Mouse (Mus musculus) heart, embryonic 13.5 days (tissue): ENCODE data around the gene Dhh. TPM values are rescaled to one million over a fixed set of nuclear protein-coding genes. Genes with fewer than 3 reads are reported as not detected.

Experiments used
- ATAC-seq: fragments of 200-750 bp; cut with Nextera tagmentation; 2 replicates; pipeline ENCODE4 v1.8.0; 2017; ENCODE audit warnings: moderate TSS enrichment; ENCODE audit not compliant: insufficient number of reproducible peaks, low FRiP score, low TSS enrichment; ENCODE audit errors: extremely low read depth
- H3K27ac ChIP-seq: fragments of 300-500 bp; sonication (generic); replicated peaks from 2 replicates; pipeline ENCODE4 v1.5.1; 2015; ENCODE audit warnings: moderate library complexity, mild to moderate bottlenecking, inconsistent platforms
- H3K27me3 ChIP-seq: fragments of 300-500 bp; sonication (generic); replicated peaks from 2 replicates; pipeline ENCODE4 v1.6.1; 2015; ENCODE audit warnings: mild to moderate bottlenecking, inconsistent platforms
- H3K36me3 ChIP-seq: fragments of 300-500 bp; sonication (generic); 2 replicates; pipeline ENCODE4 v1.6.1; 2015; ENCODE audit warnings: mild to moderate bottlenecking, inconsistent platforms
- H3K4me1 ChIP-seq: fragments of 300-500 bp; sonication (generic); 2 replicates; pipeline ENCODE4 v1.6.1; 2015; ENCODE audit warnings: inconsistent platforms
- H3K4me2 ChIP-seq: fragments of 300-500 bp; sonication (generic); 2 replicates; pipeline ENCODE4 v1.6.1; 2015; ENCODE audit warnings: inconsistent platforms, mild to moderate bottlenecking, moderate library complexity
- H3K4me3 ChIP-seq: fragments of 300-500 bp; sonication (generic); 2 replicates; pipeline ENCODE4 v1.5.1; 2015; ENCODE audit warnings: moderate library complexity, mild to moderate bottlenecking, inconsistent platforms
- H3K9ac ChIP-seq: fragments of 300-500 bp; sonication (generic); 2 replicates; pipeline ENCODE4 v1.6.1; 2015; ENCODE audit warnings: inconsistent platforms, mild to moderate bottlenecking, moderate library complexity
- H3K9me3 ChIP-seq: fragments of 300-500 bp; sonication (generic); 2 replicates; pipeline ENCODE4 v1.6.1; 2016; ENCODE audit warnings: inconsistent platforms
- WGBS: fragments of 180-500 bp; shearing (Covaris S2); methylation state at CpG from one replicate; pipeline ENCODE4 v1.1.7; 2015; ENCODE audit warnings: mixed read lengths; 5-methylcytosine and 5-hydroxymethylcytosine counted together
- polyA plus RNA-seq: library from polyadenylated mRNA; unstranded; fragments of >200 nt; fragmentation: Nextera tagmentation; extraction: Ambion mirVana; gene quantifications from 2 replicates; pipeline ENCODE4 v1.2.1, GENCODE M21; 2015

Dhh gene
- polyA plus RNA-seq, 1 experiment from 2014 or later: 2.1 TPM

DNA sequence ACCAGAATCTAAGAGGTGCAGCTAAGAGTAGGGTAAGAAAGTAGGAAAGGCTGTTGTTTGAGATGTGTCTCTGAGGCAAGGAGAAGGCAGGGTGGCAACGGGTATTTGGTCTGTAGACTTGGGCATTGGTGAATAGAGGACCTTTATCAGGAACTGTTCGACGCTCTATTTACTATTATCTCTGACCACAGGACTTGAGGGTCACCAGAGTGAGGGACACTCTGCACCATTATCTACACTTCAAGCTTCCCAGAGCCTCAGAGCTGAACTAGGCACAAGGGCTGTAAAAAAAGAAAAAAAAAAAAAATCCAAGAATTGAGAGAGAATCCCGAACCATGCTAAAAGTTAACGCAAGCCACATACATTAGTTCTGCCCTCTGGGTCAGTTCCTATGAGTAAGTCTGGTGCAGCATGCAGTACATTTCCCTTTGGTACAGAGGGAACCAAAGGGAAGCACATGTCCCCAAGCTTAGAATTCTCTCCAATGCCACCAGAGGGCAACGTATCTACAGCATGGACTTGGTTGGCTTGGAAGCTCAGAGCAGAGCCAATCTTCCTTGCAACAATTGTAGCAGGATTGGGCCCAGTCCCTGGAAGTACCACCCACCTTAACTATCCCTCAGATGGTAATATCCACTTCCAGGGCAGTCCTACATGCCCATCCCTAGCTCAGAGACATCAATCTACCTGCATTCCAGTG, 6.3 kb downstream of the Dhh start:
- no peak for ATAC-seq
- Histone ChIP-seq H3K4me1 (peaks cover 44% of the 10 kb centered on the region), H3K27ac (no peak overlapping the region), H3K9ac (0 out of 2 replicates have a peak overlapping the region, but pooled peaks have one; percentile 54), H3K27me3 (peaks cover 57% of the 10 kb centered on the region), H3K36me3 (no peaks in the 10 kb centered on the region), H3K4me3 (no peak overlapping the region), H3K4me2 (peak overlapping the region; percentile 59; the same call in 1 of the 2 replicates), H3K9me3 (no peaks in the 10 kb centered on the region)
- 26% methylated on average over 6 of the region's 6 CpGs for WGBS

DNA sequence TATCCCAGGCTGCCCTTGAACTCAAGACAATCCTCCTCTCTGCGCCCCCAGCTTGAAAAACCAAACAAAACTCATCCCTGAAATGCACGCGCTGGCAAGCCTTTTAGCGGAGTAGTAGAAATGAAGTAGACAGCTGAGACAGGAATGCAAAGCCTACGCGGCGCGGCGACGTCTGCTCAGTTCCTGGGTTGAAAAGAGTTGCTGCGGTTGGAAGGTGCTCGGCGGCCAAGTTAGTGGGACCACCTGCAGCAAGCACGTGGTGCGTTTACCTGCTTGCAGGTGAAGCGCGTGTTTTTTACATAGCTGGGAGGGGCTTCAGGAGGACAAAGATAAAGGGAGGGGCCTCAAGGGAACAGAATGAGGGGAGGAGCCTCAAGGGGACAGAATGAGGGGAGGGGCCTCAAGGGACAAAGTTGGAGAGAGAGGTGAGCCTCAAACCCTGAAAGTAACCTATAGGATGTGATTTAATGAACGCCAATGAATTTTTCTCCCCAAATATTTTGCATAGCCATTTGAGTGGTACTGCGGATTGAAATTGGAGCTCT, 7.1 kb downstream of the Dhh start:
- H3K27ac ChIP-seq: no peak overlapping the region
- H3K4me3 ChIP-seq: peak overlapping the region; percentile 26; the same call in 1 of the 2 replicates
- WGBS: 13% methylated on average over 19 of the region's 19 CpGs

DNA sequence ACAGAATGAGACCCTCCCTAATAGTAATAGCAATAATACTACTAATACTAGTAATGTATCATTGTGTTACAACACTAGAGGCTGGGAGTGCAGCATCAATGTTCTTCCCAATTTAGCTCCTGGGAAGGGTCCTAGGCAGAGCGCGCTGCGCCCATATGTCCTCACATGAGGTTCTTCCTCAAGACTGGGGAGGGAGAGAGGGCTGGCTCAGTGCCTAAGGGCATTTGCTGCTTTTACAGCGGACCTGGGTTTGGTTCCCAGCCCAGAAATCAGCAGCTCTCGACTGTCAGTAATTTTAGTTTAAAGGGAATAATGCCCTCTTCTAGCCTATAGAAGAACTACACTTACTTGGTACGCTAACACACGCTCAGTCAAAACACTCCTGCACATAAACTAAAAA, 10.8 kb downstream of the Dhh start:
- H3K36me3 ChIP-seq: no peaks in the 10 kb centered on the region
- H3K9me3 ChIP-seq: no peaks in the 10 kb centered on the region
- no peak overlapping the region for H3K9ac ChIP-seq
- peaks cover 6% of the 10 kb centered on the region for H3K4me1 ChIP-seq
- H3K27ac ChIP-seq: no peak overlapping the region
- peaks cover 14% of the 10 kb centered on the region for H3K27me3 ChIP-seq
- H3K4me2 ChIP-seq: no peak overlapping the region
- H3K4me3 ChIP-seq: no peak overlapping the region
- 82% methylated on average over 7 of the region's 7 CpGs for WGBS
- ATAC-seq: no peak

More for the DNA sequence above, 7.1 kb downstream of the Dhh start:
- peak overlapping the region; percentile 59 for H3K4me2 ChIP-seq
- peaks cover 36% of the 10 kb centered on the region for H3K4me1 ChIP-seq
- no peaks in the 10 kb centered on the region for H3K9me3 ChIP-seq
- no peaks in the 10 kb centered on the region for H3K36me3 ChIP-seq
- ATAC-seq: 0 out of 2 replicates have a peak, but pooled peaks have one; percentile 9
- H3K27me3 ChIP-seq: peaks cover 51% of the 10 kb centered on the region
- H3K9ac ChIP-seq: peak overlapping the region; percentile 54

DNA sequence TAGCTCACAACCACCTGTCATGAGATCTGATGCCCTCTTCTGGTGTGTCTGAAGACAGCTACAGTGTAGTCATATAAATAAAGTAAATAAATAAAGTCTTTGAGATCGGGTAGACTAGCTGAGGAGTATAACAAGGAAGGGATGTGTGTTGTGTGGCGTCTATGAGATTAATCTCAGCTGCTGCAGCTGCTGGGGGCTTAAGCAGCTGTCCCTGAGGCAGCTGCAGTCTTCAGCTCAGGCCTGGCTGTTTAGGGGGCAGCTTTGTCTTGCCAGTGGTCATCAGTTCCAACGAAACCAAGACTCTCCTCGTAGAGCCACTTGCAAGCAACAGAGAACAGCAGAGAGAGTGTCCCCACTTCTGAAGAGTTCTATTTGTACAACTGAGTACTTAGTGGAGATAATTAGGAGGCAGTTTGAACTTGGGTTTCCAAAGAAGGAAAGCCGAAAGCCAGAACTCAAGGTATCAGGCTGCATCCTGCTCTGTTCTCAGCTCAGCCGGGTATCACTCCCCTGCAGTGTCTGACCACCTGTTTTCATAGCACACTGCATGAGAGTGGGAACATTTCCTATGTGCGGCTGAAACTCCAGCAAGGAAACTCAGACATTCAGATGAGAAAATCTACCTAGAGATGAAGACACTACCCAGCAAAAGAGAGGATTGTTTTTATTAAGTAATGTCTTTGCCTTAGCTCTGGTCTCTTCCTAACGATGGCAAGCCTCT, 11.5 kb downstream of the Dhh start:
- no peak overlapping the region for H3K4me3 ChIP-seq
- H3K4me2 ChIP-seq: no peak overlapping the region
- 53% methylated on average over 8 of the region's 8 CpGs for WGBS
- no peak for ATAC-seq
- no peaks in the 10 kb centered on the region for H3K9me3 ChIP-seq
- no peak overlapping the region for H3K27ac ChIP-seq
- H3K36me3 ChIP-seq: no peaks in the 10 kb centered on the region
- peaks cover 6% of the 10 kb centered on the region for H3K4me1 ChIP-seq
- H3K9ac ChIP-seq: no peak overlapping the region
- H3K27me3 ChIP-seq: peaks cover 11% of the 10 kb centered on the region; the same call in 1 of the 2 replicates

DNA sequence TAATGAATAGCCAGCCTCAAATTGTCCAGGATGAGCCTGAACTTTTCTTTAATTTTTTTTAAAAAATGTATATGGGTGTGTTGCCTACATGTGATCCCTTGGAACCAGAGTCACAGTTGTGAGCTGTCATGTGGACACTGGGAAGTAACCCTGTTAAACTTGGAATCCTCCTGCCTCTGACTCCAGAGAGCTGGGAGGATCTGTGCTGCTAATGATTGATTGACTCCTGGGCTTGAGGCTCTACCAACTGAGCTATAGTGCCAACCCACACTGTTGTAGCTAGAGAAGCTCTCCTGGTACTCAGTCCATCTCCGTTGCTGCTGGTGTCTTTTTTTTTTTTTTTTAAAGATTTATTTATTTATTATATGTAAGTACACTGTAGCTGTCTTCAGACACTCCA, 14.2 kb downstream of the Dhh start:
- WGBS: 68% methylated on average over 1 of the region's 1 CpGs
- Histone ChIP-seq H3K36me3 (no peaks in the 10 kb centered on the region), H3K9ac (no peak overlapping the region), H3K4me2 (no peak overlapping the region), H3K4me3 (no peak overlapping the region), H3K9me3 (no peaks in the 10 kb centered on the region), H3K4me1 (peaks cover 10% of the 10 kb centered on the region), H3K27me3 (peaks cover 3% of the 10 kb centered on the region; the same call in 1 of the 2 replicates), H3K27ac (no peak overlapping the region)
- ATAC-seq: no peak

DNA sequence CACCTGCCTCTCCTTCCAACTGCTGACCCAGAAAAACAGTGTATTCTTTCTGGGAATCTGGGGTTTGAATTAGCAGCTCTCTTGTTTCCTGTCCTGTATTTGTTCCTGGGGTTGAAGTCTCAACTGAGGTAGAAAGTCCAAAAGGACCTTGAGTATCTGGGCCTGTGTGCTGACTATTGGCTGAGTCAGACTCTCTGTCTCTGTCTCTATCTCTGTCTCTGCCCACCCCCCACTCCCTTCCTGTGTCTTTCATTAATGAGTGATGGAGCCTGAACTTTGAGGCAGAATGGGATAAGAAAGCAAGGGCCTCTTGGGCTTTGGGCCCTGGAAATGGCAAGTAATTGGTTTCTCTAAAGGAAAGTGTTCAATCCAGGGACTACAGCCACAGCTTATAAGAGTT, 14.7 kb downstream of the Dhh start:
- ATAC-seq: no peak
- Histone ChIP-seq H3K27ac (no peak overlapping the region), H3K4me1 (peaks cover 10% of the 10 kb centered on the region), H3K4me2 (no peak overlapping the region), H3K9ac (no peak overlapping the region), H3K4me3 (no peak overlapping the region), H3K27me3 (peaks cover 3% of the 10 kb centered on the region; the same call in 1 of the 2 replicates), H3K9me3 (no peaks in the 10 kb centered on the region), H3K36me3 (no peaks in the 10 kb centered on the region)

DNA sequence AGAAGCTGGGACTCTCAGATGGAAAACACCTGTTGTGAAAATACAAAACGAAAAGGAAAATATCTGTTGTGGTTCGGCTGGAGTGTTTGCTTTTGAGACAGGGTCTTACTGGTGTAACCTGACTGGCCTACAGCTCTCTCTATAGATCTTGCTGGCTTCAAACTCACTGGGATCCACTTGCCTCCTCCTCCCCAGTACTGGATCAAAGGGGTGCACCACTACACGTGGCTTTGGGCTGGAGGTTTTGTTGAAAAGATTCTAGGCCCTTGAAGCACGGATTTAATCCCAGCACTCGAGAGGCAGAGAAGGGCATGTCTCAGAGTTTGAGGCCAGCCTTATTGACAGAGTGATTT, 16.7 kb downstream of the Dhh start:
- Histone ChIP-seq H3K4me2 (peak overlapping the region; percentile 96), H3K36me3 (no peaks in the 10 kb centered on the region), H3K27ac (0 out of 2 replicates have a peak overlapping the region, but pooled peaks have one; percentile 10), H3K4me3 (peak overlapping the region; percentile 84), H3K9me3 (no peaks in the 10 kb centered on the region), H3K27me3 (peaks cover 3% of the 10 kb centered on the region; the same call in 1 of the 2 replicates), H3K9ac (peak overlapping the region; percentile 65), H3K4me1 (peaks cover 10% of the 10 kb centered on the region)
- 16% methylated on average over 5 of the region's 5 CpGs for WGBS
- no peak for ATAC-seq

DNA sequence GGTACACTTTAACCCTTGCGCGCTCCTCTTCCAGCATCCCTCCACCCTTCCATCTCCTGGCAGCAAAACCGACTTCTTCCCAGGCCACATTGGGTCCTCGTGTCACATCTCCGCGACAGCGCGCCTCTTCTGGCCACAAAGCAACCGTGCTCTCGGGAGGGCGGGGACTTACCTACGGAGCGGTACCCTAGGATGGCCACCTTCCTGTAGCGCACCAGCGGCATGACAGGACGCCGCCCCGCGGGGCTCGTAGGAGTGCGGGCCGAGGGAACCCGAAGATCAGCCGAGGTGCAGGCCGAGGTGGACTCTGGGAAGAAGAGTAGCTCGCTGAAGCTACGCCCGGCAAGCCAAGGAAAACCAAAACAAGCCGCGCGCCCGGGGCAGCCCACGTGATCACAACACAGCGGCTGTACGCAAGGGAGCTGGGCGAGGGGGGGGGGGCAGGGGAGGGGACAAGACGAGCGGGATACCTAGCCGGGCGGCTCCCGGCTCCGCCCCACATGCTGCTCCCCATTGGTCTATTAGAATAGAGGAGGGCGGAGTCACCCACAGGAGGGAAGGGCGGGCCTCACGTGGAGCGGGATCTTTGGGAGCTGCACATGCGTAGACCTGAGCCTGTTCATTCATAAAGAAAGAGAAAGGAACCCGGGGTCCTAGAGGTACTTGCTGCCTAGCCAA, 17.2 kb downstream of the Dhh start:
- Histone ChIP-seq H3K4me2 (peak overlapping the region; percentile 96), H3K4me1 (peaks cover 10% of the 10 kb centered on the region), H3K4me3 (peak overlapping the region; percentile 84), H3K27me3 (no peaks in the 10 kb centered on the region), H3K27ac (peak overlapping the region; percentile 84), H3K9me3 (no peaks in the 10 kb centered on the region), H3K9ac (peak overlapping the region; percentile 87), H3K36me3 (no peaks in the 10 kb centered on the region)
- WGBS: under 1% methylated on average over 41 of the region's 48 CpGs
- peak; percentile 99 for ATAC-seq

DNA sequence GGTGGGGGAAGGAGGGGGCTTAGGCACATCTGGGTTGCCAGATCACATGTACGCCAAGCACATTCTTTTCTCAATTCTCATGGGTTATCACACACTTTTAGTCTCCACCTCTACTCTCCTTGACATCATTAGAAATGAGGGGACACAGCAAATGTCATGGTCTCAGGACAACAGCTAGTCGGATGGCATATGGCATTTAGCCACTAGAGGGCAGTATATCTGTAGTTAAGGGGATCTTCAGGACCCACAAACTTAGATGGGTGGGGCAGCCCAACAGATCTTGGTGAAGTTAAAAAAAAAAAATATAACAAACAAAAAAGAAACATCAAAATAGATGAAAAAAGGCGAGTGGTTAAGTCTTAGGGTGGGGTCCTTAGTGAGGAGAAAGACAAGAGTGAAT, 21.0 kb downstream of the Dhh start:
- H3K9me3 ChIP-seq: no peaks in the 10 kb centered on the region
- no peak overlapping the region for H3K9ac ChIP-seq
- no peak overlapping the region for H3K27ac ChIP-seq
- H3K4me2 ChIP-seq: no peak overlapping the region
- peaks cover 19% of the 10 kb centered on the region for H3K4me1 ChIP-seq
- H3K27me3 ChIP-seq: no peaks in the 10 kb centered on the region
- H3K4me3 ChIP-seq: no peak overlapping the region
- WGBS: 9% methylated on average over 3 of the region's 3 CpGs
- ATAC-seq: no peak
- no peaks in the 10 kb centered on the region for H3K36me3 ChIP-seq

DNA sequence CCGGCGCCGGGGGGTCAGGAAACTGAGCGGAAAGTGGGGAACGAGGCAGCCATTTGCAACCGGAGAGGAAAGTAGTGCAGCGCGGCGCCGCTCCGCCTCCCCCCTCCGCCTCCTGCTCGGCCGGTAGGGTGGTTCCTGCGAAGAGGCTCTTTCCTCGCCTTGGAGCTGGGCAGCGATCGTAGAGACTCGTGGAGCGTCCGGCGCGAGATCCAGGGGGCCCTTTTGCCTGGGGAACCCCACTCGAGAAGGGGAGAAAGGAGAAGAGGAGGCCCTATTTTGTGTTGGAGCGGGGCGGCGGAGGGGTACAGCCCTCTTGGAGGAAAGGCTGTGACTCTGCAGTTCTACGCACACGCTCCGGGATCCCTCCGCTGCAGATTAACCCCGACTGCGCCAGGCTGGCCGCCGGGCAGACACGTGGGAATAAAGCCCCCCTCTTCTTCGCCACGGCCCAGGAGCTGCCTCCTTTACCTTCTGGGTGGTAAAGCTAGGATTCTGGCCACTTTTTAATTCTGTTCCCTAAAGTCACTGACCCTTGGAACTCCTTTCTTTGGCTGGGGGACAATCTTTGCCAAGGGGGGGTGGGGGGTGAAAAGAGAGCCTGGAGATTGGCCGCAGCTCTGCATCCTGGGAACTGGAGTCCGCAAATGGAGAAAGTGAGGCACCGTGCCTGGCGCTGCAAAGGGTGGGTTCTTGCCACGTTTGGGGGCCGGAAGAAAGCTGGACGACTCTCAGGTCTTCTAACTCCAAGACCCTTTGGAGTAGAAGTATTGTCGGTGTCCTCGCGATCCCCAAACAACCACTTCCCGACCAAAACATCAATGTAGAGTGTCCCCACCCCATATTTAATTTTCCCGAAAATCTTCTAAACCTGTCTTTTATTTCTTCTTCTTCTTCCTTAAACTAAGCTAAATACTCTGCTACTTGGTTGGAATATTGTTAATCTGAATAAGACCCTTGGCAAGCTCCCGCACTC, 26.1 kb downstream of the Dhh start:
- Histone ChIP-seq H3K4me1 (peaks cover 38% of the 10 kb centered on the region), H3K27me3 (no peaks in the 10 kb centered on the region), H3K9ac (peak overlapping the region; percentile 100), H3K36me3 (no peaks in the 10 kb centered on the region), H3K4me2 (peak overlapping the region; percentile 100), H3K27ac (peak overlapping the region; percentile 100), H3K4me3 (peak overlapping the region; percentile 98), H3K9me3 (no peaks in the 10 kb centered on the region)
- WGBS: 1% methylated on average over 51 of the region's 51 CpGs
- ATAC-seq: peak; percentile 67
